Mouse (Mus musculus): ENCODE results near the gene Map3k4. TPM values are rescaled to one million over a fixed set of nuclear protein-coding genes. Genes with fewer than 3 reads are reported as not detected.
"Not testable (repeated sequence)": the region's sequence is repeated elsewhere in the genome, so short reads cannot be mapped to it uniquely, and the experiment has no call there.

Gene Map3k4
- total RNA-seq, 2 experiments from 2014 or later = 21.8 to 26.6 TPM

- DNase-seq = peak; percentile 48
Measured at GRCm38 (mm10) chr17:12268538-12268937, 50.1 kb downstream of the Map3k4 start.

GRCm38 (mm10) chr17:12268091-12268490, 50.5 kb downstream of the Map3k4 start:
- DNase-seq = no peak

GRCm38 (mm10) chr17:12265969-12266925, 52.3 kb downstream of the Map3k4 start:
- DNase-seq = peak; percentile 50

DNA sequence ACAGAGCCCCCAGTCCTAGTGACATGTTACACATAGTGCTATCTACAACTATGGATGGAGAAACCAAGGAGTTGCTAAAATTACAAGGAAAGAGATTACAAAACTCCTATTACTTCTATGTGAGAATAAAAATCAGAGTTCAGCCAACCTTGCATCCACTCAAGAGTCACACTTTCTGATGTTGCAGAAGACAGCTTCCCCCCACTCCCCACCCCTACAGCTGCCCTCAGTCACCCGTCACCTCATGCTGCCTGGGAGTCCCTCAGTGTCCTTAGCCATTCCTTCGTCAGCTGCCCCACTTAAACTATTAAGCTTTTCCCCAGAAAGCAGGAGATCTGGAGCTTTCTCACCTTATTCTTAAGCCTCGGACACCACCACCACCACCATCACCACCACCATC, 54.3 kb downstream of the Map3k4 start:
- DNase-seq = no peak

GRCm38 (mm10) chr17:12263787-12264186, 54.8 kb downstream of the Map3k4 start:
- DNase-seq = no peak

DNA sequence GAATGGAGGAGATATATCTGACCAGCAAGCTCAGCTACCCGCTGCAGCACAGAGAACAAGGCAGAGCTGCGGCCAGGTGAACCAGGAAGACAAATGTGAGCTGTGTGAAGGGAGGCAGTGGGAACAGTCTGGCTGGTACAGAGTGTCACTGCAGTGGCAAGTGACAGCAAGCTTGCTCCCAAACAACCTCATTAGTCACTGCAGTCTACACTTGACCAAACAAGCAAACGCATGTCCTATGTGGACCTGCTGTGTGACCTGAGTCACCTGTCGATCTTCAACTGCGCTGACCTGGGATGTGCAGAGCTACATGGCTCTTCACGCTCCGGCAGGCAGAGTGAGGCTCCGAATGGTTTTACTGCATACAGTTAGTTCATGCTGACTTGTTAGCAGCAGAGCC, 55.7 kb downstream of the Map3k4 start:
- DNase-seq = no peak

DNA sequence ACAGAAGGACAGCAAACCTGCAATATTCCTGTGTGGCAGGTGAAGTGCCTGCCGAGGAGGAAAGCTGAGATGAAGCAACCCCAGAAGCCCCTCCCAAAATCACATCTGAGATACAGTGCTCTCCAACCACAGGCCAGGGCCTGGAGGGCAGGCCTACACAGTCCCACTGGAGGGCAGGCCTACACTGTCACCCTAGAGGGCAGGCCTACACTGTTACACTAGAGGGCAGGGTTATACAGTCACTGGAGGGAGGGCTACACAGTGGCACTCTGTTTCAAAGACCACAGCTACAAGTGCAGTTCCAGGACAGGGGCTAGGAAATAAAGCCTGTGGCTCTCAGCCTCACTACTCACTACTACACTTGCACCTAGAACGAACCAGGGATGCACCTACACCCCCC, 56.7 kb downstream of the Map3k4 start:
- no peak for DNase-seq

DNA sequence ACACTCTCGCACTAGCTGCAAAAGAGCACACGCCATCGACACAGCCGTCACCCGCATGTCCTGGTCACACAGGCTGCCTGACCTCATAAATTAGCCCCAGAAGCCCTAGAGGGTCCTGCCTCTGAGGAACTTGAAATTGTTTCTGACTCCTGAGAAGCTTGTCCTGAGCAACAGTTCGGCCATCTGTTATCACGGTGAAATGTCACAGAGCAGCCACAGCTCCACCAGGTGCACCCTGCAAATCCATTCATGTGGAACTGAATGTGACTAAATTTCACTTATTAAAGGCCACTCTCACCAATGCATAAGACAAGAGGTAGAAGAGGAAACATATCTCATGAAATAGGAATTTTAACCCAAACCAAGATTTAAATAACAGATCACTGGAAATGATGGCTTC, 57.2 kb downstream of the Map3k4 start:
- DNase-seq = no peak

GRCm38 (mm10) chr17:12259957-12260356, 58.6 kb downstream of the Map3k4 start:
- no peak for DNase-seq

DNA sequence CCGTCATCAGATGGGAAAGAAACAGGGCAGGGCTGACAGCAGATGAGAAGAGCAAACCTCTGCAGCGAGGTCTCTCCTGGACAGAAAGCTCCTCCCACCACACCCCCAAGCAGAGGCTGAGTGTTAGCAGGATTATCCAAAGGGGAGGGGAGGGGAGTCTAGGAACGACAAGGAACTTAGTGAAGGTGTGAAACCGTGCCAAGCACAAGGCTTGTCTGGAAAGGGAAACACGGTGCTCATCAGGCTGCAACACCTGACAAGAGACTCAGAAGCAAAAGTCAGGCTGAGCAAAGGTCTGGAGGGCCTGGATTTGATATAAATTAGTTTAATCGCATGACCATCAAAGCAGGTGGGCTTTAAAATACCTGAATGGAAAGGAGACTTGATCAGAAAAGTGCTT, 60.1 kb downstream of the Map3k4 start:
- DNase-seq = no peak

DNA sequence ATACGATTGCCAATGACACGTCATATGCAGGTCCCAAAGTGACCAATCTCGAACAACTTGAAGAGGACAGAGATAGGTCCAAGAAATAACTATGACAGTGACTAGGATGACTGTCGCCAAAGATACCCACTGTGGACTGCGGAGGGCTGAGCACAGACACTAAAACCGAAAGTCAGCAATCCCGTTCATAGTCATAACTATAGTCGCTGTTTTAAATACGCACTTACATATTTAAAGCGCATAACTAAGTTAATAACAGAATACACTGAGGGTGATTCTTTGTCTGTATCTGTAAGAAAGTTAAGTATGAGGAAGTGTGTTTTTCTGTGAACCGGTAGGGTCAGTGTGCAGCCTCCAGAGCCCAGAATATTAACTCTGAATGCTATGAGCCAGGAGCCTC, 62.5 kb downstream of the Map3k4 start:
- no peak for DNase-seq

DNA sequence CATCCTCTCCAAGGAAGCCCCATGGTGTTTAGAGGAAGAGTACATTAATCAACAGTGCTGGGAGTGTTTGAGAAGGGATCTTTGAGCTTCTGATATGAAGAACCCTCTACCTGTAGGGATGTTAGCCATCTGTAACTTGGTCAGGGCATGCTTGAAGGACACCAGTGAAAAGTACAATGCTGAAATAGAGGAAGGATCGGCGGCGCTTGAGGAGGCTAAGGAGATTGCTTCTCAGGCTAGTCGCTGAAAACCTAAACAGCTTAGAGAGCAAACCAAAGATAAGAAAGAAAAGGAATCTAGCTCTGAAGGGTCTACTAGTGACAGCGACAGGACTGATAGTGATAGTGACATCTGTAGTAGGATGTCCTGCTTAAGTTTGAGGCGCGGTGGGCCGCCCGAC, 68.0 kb downstream of the Map3k4 start:
- no peak for DNase-seq

- DNase-seq = no peak
Measured at GRCm38 (mm10) chr17:12249783-12250504, 68.7 kb downstream of the Map3k4 start.

- DNase-seq = no peak
Measured at GRCm38 (mm10) chr17:12240701-12241100, 77.9 kb downstream of the Map3k4 start.

GRCm38 (mm10) chr17:12232724-12233123, 85.9 kb downstream of the Map3k4 start:
- DNase-seq = no peak

DNA sequence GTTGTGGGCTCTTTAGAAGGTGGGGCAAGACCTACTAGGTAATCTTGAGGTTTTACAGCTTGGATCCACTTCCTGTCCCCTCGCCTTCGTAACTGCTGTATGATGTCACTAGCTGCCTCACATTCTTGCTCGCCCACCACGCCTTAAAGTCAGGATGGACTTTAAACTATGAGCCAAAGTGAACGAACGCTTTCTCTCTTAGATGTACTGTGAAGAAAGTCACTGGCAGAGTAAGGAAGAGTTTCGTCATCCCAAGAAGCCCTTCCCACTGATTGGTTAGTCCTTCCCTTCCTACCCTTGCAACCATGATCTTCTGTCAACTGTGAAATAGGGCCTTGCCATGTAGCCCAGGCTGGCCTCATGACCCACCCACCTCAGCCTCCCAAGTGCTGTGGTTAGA, 87.5 kb downstream of the Map3k4 start:
- no peak for DNase-seq

DNA sequence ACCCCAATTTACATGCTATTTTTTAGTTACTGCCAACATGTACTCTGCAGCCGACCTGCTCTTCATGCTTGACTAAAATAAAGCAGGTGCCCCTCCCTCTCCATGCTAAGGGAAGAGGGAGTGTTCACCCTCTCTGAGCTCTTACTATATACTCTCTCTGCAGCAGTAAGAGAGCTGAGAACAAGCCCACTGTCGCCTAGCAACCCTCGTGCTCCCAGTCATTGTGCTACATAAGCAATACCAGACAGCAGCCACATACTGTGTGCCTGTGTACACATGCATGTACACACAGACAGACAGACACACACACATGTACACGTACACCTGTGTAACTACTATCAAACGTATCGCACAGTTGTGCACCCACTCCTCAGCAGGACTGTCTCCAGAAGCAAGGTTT, 88.4 kb downstream of the Map3k4 start:
- DNase-seq = no peak

DNA sequence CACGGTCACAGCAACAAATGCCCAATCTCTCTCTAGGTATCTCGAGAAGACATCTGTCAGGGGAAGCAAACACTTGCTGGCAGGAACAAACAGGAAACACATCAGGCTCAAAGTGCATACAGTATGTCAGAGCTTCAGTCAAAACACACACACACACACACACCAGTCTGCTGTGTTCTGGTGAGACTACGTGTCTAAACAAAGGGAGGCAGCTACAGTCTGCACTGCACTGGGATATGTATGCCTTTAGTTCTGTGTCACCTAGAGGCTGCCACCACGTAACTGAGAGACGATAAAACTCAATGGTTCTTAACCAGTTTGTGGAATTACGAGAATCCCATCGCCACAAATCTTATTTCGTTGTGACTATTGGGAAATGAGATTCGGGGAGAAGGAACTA, 88.8 kb downstream of the Map3k4 start:
- DNase-seq = no peak

DNA sequence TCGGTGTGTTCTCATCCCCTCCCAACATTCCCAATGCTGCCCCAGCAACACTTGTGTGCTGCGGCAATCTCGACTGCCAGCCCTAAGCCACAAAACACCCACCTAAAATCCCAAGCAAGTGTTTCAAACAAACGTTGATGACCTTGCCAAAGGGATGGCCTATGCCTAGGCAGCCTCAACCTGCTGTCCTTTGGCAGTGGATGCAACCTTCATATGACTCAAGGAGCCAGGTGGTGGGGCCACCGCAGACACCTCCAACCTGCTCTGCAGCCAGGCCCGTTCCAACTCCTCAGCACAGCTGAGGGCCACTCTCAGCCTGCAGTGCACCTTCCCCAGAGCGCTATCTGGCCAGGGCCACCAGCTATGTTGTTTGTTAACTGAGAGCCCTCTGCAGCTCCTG, 90.1 kb downstream of the Map3k4 start:
- no peak for DNase-seq

DNA sequence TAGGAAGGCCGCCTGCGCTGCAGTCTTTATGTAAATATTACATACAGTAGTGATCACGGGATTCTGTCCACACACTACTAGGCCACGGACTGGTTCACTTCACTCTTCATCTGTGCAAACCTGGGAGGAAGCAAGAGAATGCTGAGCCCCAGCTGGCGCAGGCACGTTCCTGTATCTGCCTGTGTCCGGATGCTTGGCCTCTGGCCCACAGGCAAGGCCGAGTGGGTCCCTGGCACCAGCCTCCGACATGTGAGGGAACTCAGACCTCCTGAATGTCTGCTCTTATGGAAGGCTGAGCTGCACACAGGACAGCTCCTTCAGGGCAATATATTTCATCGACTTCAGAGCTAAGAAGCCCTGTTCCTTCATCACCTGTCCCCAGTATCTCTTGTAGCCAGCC, 90.6 kb downstream of the Map3k4 start:
- DNase-seq = no peak

DNA sequence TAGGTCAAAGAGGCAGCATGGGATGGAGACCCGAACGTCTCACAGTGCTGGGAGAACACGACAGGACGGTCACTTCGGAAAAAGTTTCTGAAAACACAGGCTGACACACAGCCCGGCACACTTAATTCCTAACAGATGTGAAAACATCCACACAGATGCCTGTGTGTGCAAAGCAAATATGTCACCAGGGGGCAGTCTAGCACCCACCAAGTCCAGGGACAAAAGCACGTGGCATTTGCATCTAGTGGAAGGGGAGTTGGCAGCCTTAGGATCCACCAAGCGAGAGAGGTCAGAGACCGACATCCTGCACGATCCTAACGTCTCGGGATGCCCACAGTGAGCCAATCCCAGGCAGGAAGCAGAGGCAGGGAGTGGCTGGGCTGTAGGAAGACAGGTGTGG, 92.0 kb downstream of the Map3k4 start:
- DNase-seq = peak; percentile 53

GRCm38 (mm10) chr17:12225227-12225626, 93.4 kb downstream of the Map3k4 start:
- no peak for DNase-seq

- DNase-seq = not testable (repeated sequence)
Measured at GRCm38 (mm10) chr17:12224551-12224950, 94.0 kb downstream of the Map3k4 start.

DNA sequence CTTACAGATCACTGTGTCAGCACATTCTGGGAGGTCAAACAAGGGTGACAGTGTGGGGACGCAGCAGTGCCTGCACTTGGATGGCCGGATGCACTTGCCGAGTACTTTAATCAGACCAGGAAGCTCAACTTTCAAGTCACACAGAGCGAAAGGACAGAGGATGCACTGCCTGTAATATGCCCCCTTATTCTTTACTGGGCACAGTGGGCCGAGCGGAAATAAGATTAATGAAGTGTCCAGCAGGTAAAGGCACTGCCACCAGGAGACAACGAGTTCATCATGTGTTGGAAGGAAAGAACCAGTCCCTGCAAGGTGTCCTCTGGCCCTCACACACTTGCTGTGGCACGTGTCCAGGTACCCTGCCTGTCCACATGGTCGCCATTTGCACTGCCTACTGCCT, 94.5 kb downstream of the Map3k4 start:
- no peak for DNase-seq

Data from gastrocnemius, postnatal 10 days (tissue).